Mouse (Mus musculus) embryonic fibroblast, embryonic 13.5 days (primary cell): ENCODE data around the gene Selp.

Experiments used
- CTCF ChIP-seq: IDR thresholded peaks from 2 replicates; pipeline ENCODE4 v1.5.1; 2011; ENCODE audit warnings: mild to moderate bottlenecking, control low read depth, low read length, moderate library complexity, borderline replicate concordance; ENCODE audit not compliant: insufficient read depth
- POLR2A ChIP-seq: IDR thresholded peaks from 2 replicates; pipeline ENCODE4 v1.6.1; 2011; ENCODE audit warnings: low read depth, mild to moderate bottlenecking, control low read depth, low read length, moderate library complexity

GRCm38 (mm10) chr1:164151387-164152088 lies 36.5 kb downstream of the Selp start, which contains the start of gene F5:
- TF ChIP-seq CTCF (no peak), POLR2A (no peak)
